ENCODE assay signal across 21 mouse cellular contexts in the genomic region with DNA sequence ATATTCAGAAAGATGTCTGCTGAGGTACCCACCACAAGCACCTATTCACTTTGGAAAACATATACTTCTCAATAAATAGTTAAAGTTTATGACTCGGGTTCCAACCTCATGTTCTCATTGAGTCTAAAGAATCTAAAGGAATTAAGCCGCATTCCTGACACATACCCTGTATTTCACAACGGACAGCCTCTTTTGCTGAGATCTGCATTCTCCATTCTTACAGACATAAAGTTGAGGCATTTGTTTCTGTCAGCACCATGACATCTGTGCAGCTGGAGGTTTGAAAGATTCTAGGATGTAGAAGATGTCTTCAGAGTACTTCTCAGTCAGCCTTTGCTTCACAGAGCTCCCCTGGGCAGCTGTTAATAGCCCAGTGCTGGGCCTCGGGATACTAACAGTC.
DNase-seq lines count a peak whose midpoint lies in the region; ATAC-seq and TF ChIP-seq lines count a peak whose summit lies in the region.
"Had no signal": no experiment of that assay in that cellular context is flagged by ENCODE, and none has a peak within 500 bp of the region (broad histone marks: within the 10 kb centered on the region; RNA-seq: fewer than 3 reads in every experiment).

No protein-coding gene starts in this region.

- no peaks in the 10 kb centered on the region for H3K9me3 ChIP-seq in embryonic facial prominence, embryonic 13.5 days
- H3K9me3 ChIP-seq in embryonic facial prominence, embryonic 10.5 days: no peaks in the 10 kb centered on the region
- H3K9me3 ChIP-seq in heart, embryonic 13.5 days: no peaks in the 10 kb centered on the region
- no peaks in the 10 kb centered on the region for H3K9me3 ChIP-seq in lung, embryonic 14.5 days (ENCODE audit: low read depth, low read length)
- H3K9me3 ChIP-seq: forebrain, embryonic 12.5 days; hindbrain, embryonic 13.5 days; lung, embryonic 15.5 days; midbrain, embryonic 12.5 days; stomach, embryonic 15.5 days had no signal

- DNase-seq in embryonic facial prominence, embryonic 10.5 days (ENCODE audit: low spot score): no peak
- DNase-seq in heart, adult 18-20 months: no peak
- peak; percentile 55 for DNase-seq in lung, embryonic 14.5 days
- no peak for DNase-seq in lung, postnatal 4 days
- no peak for DNase-seq in adrenal gland, postnatal 25 days
- DNase-seq: adrenal gland, postnatal 36 days; cerebellum, adult 9-10 months; kidney, adult 18-20 months; kidney, postnatal 4 days; thymus, adult 18-20 months; thymus, postnatal 36 days had no signal

- no peaks in the 10 kb centered on the region for H3K27me3 ChIP-seq in embryonic facial prominence, embryonic 13.5 days
- H3K27me3 ChIP-seq in embryonic facial prominence, embryonic 10.5 days (replicated peaks; ENCODE audit: low read depth, poor library complexity, severe bottlenecking): no peaks in the 10 kb centered on the region
- H3K27me3 ChIP-seq in heart, embryonic 13.5 days (replicated peaks): 0 out of 2 replicates have a peak, but pooled peaks cover 7% of the 10 kb centered on the region
- H3K27me3 ChIP-seq in lung, embryonic 14.5 days (ENCODE audit: insufficient read depth, low read length): no peaks in the 10 kb centered on the region
- H3K27me3 ChIP-seq: hindbrain, embryonic 13.5 days; lung, embryonic 15.5 days; midbrain, embryonic 12.5 days; stomach, embryonic 15.5 days had no signal

- no peaks in the 10 kb centered on the region for H3K36me3 ChIP-seq in embryonic facial prominence, embryonic 13.5 days
- no peaks in the 10 kb centered on the region for H3K36me3 ChIP-seq in embryonic facial prominence, embryonic 10.5 days (replicated peaks)
- H3K36me3 ChIP-seq in heart, embryonic 13.5 days: no peaks in the 10 kb centered on the region
- no peaks in the 10 kb centered on the region for H3K36me3 ChIP-seq in lung, embryonic 14.5 days (ENCODE audit: insufficient read depth)
- H3K36me3 ChIP-seq: forebrain, embryonic 12.5 days; hindbrain, embryonic 13.5 days; lung, embryonic 15.5 days; midbrain, embryonic 12.5 days; stomach, embryonic 15.5 days had no signal

- no peak for ATAC-seq in embryonic facial prominence, embryonic 13.5 days (ENCODE audit: insufficient number of reproducible peaks, insufficient read depth, low FRiP score, low TSS enrichment, low read depth)
- no peak for ATAC-seq in heart, embryonic 13.5 days (ENCODE audit: extremely low read depth, insufficient number of reproducible peaks, low FRiP score, low TSS enrichment)
- no peak for ATAC-seq in lung, embryonic 14.5 days (ENCODE audit: insufficient read depth)
- ATAC-seq: inflammation-experienced regulatory T-cells, adult 6 months had no signal

- H3K9ac ChIP-seq in embryonic facial prominence, embryonic 13.5 days: no peak overlapping the region
- H3K9ac ChIP-seq in heart, embryonic 13.5 days: peak overlapping the region; percentile 76
- H3K9ac ChIP-seq in lung, embryonic 14.5 days: no peak overlapping the region
- H3K9ac ChIP-seq: forebrain, embryonic 12.5 days; hindbrain, embryonic 13.5 days; liver, embryonic 14.5 days; lung, embryonic 15.5 days; midbrain, embryonic 12.5 days; stomach, embryonic 15.5 days had no signal

- H3K27ac ChIP-seq in embryonic facial prominence, embryonic 13.5 days: 0 out of 2 replicates have a peak overlapping the region, but pooled peaks have one; percentile 24
- H3K27ac ChIP-seq in embryonic facial prominence, embryonic 10.5 days (replicated peaks): no peak overlapping the region; the same call in 1 of the 2 replicates
- peak overlapping the region; percentile 94 for H3K27ac ChIP-seq in heart, embryonic 13.5 days (replicated peaks)
- no peak overlapping the region for H3K27ac ChIP-seq in lung, embryonic 14.5 days (ENCODE audit: low read depth)
- H3K27ac ChIP-seq: forebrain, embryonic 12.5 days; hindbrain, embryonic 13.5 days; liver, embryonic 14.5 days; lung, embryonic 15.5 days; midbrain, embryonic 12.5 days; stomach, embryonic 15.5 days had no signal

- WGBS in embryonic facial prominence, embryonic 13.5 days: 43% methylated on average over 4 of the region's 4 CpGs
- 85% methylated on average over 4 of the region's 4 CpGs for WGBS in embryonic facial prominence, embryonic 10.5 days
- 58% methylated on average over 4 of the region's 4 CpGs for WGBS in heart, embryonic 13.5 days
- WGBS in lung, embryonic 14.5 days: 44% methylated on average over 4 of the region's 4 CpGs

- H3K4me1 ChIP-seq in embryonic facial prominence, embryonic 13.5 days: peaks cover 62% of the 10 kb centered on the region
- H3K4me1 ChIP-seq in embryonic facial prominence, embryonic 10.5 days: peaks cover 58% of the 10 kb centered on the region
- peaks cover 95% of the 10 kb centered on the region for H3K4me1 ChIP-seq in heart, embryonic 13.5 days
- H3K4me1 ChIP-seq in lung, embryonic 14.5 days (ENCODE audit: insufficient read depth): no peaks in the 10 kb centered on the region
- H3K4me1 ChIP-seq: hindbrain, embryonic 13.5 days; midbrain, embryonic 12.5 days had no signal

- H3K4me2 ChIP-seq in embryonic facial prominence, embryonic 13.5 days: peak overlapping the region; percentile 42; the same call in 1 of the 2 replicates
- peak overlapping the region; percentile 60 for H3K4me2 ChIP-seq in heart, embryonic 13.5 days
- H3K4me2 ChIP-seq in lung, embryonic 14.5 days: no peak overlapping the region
- H3K4me2 ChIP-seq: forebrain, embryonic 12.5 days; hindbrain, embryonic 13.5 days; lung, embryonic 15.5 days; midbrain, embryonic 12.5 days; stomach, embryonic 15.5 days had no signal

- no peak for TF ChIP-seq CTCF in lung, embryonic 14.5 days (IDR thresholded peaks at IDR 0.05; ENCODE audit: low read depth)

- no peak overlapping the region for H3K4me3 ChIP-seq in embryonic facial prominence, embryonic 13.5 days
- H3K4me3 ChIP-seq in embryonic facial prominence, embryonic 10.5 days: no peak overlapping the region
- H3K4me3 ChIP-seq in heart, embryonic 13.5 days: peak overlapping the region; percentile 50
- no peak overlapping the region for H3K4me3 ChIP-seq in lung, embryonic 14.5 days (ENCODE audit: low read depth, low read length)
- H3K4me3 ChIP-seq: erythroblast, embryonic 14.5 days; forebrain, embryonic 12.5 days; hindbrain, embryonic 13.5 days; lung, embryonic 15.5 days; midbrain, embryonic 12.5 days; stomach, embryonic 15.5 days had no signal

Comparison
In these comparisons a context has a peak if more than half of its experiments do, and no peak if none do; other contexts are left out.
1. H3K27ac ChIP-seq: peak in embryonic facial prominence, embryonic 13.5 days (single experiment) and heart, embryonic 13.5 days (single experiment); none in embryonic facial prominence, embryonic 10.5 days (single experiment) and lung, embryonic 14.5 days (single experiment).